Mouse (Mus musculus): ENCODE results near the gene Flt3l. TPM values are rescaled to one million over a fixed set of nuclear protein-coding genes. Genes with fewer than 3 reads are reported as not detected.
"Not testable (repeated sequence)": the region's sequence is repeated elsewhere in the genome, so short reads cannot be mapped to it uniquely, and the experiment has no call there.

The Flt3l gene
- polyA plus RNA-seq, 1 experiment = 42.7 TPM

- no peak for DNase-seq (ENCODE audit: low read depth)
Measured at GRCm38 (mm10) chr7:45162996-45163615, 26.9 kb upstream of the Flt3l start.

GRCm38 (mm10) chr7:45162551-45162950 lies 26.3 kb upstream of the Flt3l start:
- no peak for DNase-seq (ENCODE audit: low read depth)

DNA sequence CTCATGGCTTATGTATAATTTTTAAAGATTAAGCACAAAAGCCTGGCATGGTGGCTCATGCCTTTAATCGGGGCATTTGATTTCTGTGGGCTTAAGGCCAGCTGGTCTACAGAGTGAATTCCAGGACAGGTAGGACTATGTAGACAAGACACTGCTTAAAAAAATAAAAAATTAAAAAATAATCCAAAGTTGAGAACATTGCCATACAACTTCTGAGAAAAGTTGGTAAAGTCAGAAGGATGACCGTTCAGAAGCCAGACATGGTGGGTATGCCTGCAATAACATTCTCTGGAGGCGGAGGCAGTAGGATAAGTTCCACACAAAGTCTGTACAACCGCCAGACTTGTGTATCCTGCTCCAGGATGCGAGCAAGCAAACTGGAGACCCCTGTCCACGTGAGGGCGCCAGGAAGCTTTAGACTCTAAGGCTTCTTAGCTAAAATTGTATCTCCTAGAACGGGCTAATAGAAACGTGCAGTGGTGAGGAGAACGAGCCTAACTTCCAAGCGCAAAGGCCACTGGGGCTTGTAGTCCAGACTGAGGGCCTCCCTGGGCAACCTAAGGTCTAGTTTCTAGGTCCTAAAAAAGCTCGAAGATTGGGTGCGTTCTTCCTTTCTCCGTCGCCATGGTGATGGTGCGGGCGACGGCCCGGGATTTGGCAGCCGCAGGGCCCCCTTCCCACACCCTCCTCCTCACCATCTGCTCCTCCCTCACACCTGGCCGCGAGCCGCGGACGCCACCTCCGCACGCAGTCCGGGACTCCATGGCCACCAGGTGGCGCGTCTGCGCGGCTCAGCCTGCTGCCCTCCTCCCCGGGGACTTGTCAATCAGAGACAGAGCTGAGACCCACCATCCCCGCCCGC lies 25.6 kb upstream of the Flt3l start:
- no peak for DNase-seq (ENCODE audit: low read depth)

GRCm38 (mm10) chr7:45160866-45161265 lies 24.6 kb upstream of the Flt3l start:
- DNase-seq (ENCODE audit: low read depth) = no peak

- DNase-seq (ENCODE audit: low read depth) = no peak
Measured at GRCm38 (mm10) chr7:45160316-45160800, 24.1 kb upstream of the Flt3l start.

- no peak for DNase-seq (ENCODE audit: low read depth)
Measured at GRCm38 (mm10) chr7:45158991-45159390, 22.8 kb upstream of the Flt3l start.

DNA sequence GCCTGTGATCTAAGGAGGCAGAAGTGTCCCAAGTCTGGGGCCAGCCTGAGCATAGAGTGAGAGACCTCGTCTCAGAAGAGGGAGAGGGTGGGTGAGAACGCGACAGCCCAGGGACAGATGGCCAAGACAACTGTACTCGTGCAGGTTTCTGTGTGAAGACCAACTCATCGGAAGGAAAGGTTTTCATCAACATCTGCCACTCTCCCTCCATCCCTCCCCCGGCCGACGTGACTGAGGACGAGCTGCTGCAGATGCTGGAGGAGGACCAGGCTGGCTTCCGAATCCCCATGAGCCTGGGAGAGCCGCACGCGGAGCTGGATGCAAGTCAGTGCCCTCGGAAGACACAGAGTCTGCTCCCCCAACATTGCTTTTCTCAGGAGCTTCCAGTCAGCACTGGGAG lies 21.2 kb upstream of the Flt3l start:
- DNase-seq (ENCODE audit: low read depth) = no peak

DNA sequence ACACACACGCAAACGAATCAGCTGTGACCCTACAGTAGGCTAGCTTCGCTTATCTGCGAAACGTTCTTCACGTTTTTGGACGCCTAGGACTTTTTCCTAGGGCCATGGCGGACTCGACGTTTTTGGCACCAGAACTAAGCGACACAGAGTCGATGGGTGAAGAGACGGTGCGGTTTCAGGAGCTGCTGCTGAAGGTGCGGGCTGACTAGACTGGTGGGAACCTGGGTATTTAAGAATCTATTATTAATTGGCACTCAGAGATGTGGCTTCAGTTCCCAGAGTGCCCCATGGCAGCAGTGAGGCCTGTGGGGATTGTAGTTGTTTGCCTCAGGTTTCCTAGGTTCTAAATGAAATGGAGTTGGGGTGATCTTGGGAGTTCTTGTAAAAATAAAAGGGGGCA lies 20.0 kb upstream of the Flt3l start:
- no peak for DNase-seq (ENCODE audit: low read depth)

- no peak for DNase-seq (ENCODE audit: low read depth)
Measured at GRCm38 (mm10) chr7:45155590-45155989, 19.4 kb upstream of the Flt3l start.

GRCm38 (mm10) chr7:45154993-45155514 lies 18.8 kb upstream of the Flt3l start:
- DNase-seq (ENCODE audit: low read depth) = no peak

GRCm38 (mm10) chr7:45154096-45154992 lies 18.1 kb upstream of the Flt3l start, which contains the start of the genes Pih1d1 and Aldh16a1:
Pih1d1 (plus strand) TSS chr7:45154303.
Aldh16a1 (minus strand) TSS chr7:45154584.
- DNase-seq (ENCODE audit: low read depth) = no peak

GRCm38 (mm10) chr7:45153586-45153985 lies 17.4 kb upstream of the Flt3l start:
- DNase-seq (ENCODE audit: low read depth) = no peak

DNA sequence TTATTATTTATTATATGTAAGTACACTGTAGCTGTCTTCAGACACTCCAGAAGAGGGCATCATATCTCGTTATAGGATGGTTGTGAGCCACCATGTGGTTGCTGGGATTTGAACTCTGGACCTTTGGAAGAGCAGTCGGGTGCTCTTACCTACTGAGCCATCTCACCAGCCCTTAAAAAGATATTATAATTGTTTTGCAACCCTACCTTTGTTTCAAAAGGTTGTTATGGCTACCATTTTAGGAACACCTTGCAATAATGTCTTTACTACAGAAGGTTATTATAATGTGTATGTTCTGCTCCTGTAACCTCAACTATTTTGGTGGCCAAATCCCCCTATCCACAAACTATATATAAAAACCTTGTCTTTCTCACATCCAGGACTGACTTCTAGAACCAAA lies 16.8 kb upstream of the Flt3l start:
- not testable (repeated sequence) for DNase-seq (ENCODE audit: low read depth)

GRCm38 (mm10) chr7:45151303-45151702 lies 15.1 kb upstream of the Flt3l start:
- no peak for DNase-seq (ENCODE audit: low read depth)

DNA sequence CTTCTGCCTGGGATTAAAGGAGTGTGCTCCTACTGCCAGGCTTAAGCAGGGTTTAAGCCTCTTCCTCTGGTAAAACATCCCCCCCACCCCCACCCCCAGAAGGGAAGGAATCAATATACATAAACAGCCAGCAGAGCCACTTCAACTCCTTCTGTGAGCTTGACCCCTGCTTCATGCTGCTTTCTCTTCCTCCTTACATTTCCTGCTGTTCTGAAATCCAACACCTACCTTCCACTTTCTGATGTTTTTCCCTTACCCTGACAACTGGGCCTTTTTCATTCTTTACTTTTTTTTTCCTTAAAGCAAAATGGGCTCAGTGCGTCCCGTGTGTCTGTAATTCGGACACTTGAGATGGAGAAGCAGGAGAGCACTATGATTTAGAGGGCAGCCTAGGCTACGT lies 14.1 kb upstream of the Flt3l start:
- DNase-seq (ENCODE audit: low read depth) = no peak

- no peak for DNase-seq (ENCODE audit: low read depth)
Measured at GRCm38 (mm10) chr7:45149545-45149944, 13.3 kb upstream of the Flt3l start.

DNA sequence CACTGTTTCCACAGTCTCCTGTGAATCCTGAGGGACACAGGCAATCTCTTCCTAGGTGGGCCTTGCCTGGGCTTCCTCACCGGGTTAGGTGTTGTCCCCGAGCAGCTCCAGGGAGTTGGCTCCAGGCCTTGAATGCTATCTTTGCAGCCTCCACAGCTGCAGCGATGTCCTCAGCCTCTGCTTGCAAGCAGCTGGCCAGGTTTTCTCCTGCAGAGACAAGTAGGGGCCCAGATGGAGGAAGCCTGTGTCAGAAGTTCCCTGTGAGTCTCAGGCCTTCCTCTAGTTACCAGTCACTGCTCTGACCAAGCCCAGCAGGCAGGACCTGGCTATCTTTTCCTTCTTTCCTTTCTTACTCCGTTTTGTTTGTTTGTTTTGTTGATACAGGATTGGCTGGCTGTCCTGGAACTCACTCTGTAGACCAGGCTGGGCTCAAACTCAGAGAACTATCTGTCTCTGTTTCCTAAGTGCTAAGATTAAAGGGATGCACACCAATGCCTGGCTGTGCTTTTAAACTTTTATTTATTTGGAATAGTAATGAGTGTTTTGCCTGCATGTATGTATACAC lies 12.4 kb upstream of the Flt3l start:
- DNase-seq (ENCODE audit: low read depth) = no peak

GRCm38 (mm10) chr7:45147899-45148298 lies 11.7 kb upstream of the Flt3l start:
- no peak for DNase-seq (ENCODE audit: low read depth)

- no peak for DNase-seq (ENCODE audit: low read depth)
Measured at GRCm38 (mm10) chr7:45147267-45147666, 11.0 kb upstream of the Flt3l start.

- no peak for DNase-seq (ENCODE audit: low read depth)
Measured at GRCm38 (mm10) chr7:45145460-45145859, 9.2 kb upstream of the Flt3l start.
